Mouse (Mus musculus): ENCODE measurements around the gene Ppp2r5e. TPM values are rescaled to one million over a fixed set of nuclear protein-coding genes. Genes with fewer than 3 reads are reported as not detected.

Gene Ppp2r5e
- polyA plus RNA-seq, 1 experiment from 2014 or later: 6.3 TPM

- no peak for ATAC-seq
These were observed 49.8 kb downstream of the Ppp2r5e start for GRCm38 (mm10) chr12:75546241-75546640.

GRCm38 (mm10) chr12:75545431-75545925, 50.6 kb downstream of the Ppp2r5e start:
- Histone ChIP-seq H3K27ac (ENCODE audit: low read length) (no peak overlapping the region), H3K4me1 (ENCODE audit: control insufficient read depth, insufficient read depth, low read length) (0 out of 2 replicates have a peak, but pooled peaks cover 2% of the 10 kb centered on the region), H3K9me3 (ENCODE audit: control insufficient read depth, low read length) (no peaks in the 10 kb centered on the region), H3K27me3 (replicated peaks; ENCODE audit: control insufficient read depth, insufficient read depth, low read length) (no peaks in the 10 kb centered on the region), H3K4me3 (ENCODE audit: low read length) (no peak overlapping the region), H3K36me3 (ENCODE audit: control insufficient read depth, insufficient read depth, low read length) (no peaks in the 10 kb centered on the region), H3K9ac (ENCODE audit: low read depth, low read length) (no peak overlapping the region), H3K4me2 (ENCODE audit: low read depth, low read length) (no peak overlapping the region)
- ATAC-seq: no peak
- WGBS: 90% methylated on average over 4 of the region's 4 CpGs

More at GRCm38 (mm10) chr12:75546241-75546640, 49.8 kb downstream of the Ppp2r5e start:
- H3K27me3 ChIP-seq (replicated peaks; ENCODE audit: control insufficient read depth, insufficient read depth, low read length): no peaks in the 10 kb centered on the region
- H3K4me1 ChIP-seq (ENCODE audit: control insufficient read depth, insufficient read depth, low read length): 0 out of 2 replicates have a peak, but pooled peaks cover 2% of the 10 kb centered on the region
- no peak overlapping the region for H3K27ac ChIP-seq (ENCODE audit: low read length)
- no peak overlapping the region for H3K4me3 ChIP-seq (ENCODE audit: low read length)
- H3K9ac ChIP-seq (ENCODE audit: low read depth, low read length): no peak overlapping the region
- WGBS: 91% methylated on average over 5 of the region's 5 CpGs
- no peaks in the 10 kb centered on the region for H3K9me3 ChIP-seq (ENCODE audit: control insufficient read depth, low read length)
- no peaks in the 10 kb centered on the region for H3K36me3 ChIP-seq (ENCODE audit: control insufficient read depth, insufficient read depth, low read length)
- H3K4me2 ChIP-seq (ENCODE audit: low read depth, low read length): no peak overlapping the region

GRCm38 (mm10) chr12:75544666-75545065, 51.4 kb downstream of the Ppp2r5e start:
- 81% methylated on average over 2 of the region's 2 CpGs for WGBS

GRCm38 (mm10) chr12:75544259-75544658, 51.8 kb downstream of the Ppp2r5e start:
- H3K36me3 ChIP-seq (ENCODE audit: control insufficient read depth, insufficient read depth, low read length): no peaks in the 10 kb centered on the region
- no peak overlapping the region for H3K4me3 ChIP-seq (ENCODE audit: low read length)
- H3K9me3 ChIP-seq (ENCODE audit: control insufficient read depth, low read length): no peaks in the 10 kb centered on the region
- H3K4me1 ChIP-seq (ENCODE audit: control insufficient read depth, insufficient read depth, low read length): peaks cover 6% of the 10 kb centered on the region; the same call in 1 of the 2 replicates
- H3K27me3 ChIP-seq (replicated peaks; ENCODE audit: control insufficient read depth, insufficient read depth, low read length): no peaks in the 10 kb centered on the region
- no peak overlapping the region for H3K9ac ChIP-seq (ENCODE audit: low read depth, low read length)
- 65% methylated on average over 2 of the region's 2 CpGs for WGBS
- no peak for ATAC-seq
- no peak overlapping the region for H3K27ac ChIP-seq (ENCODE audit: low read length)
- H3K4me2 ChIP-seq (ENCODE audit: low read depth, low read length): no peak overlapping the region

More at GRCm38 (mm10) chr12:75544666-75545065, 51.4 kb downstream of the Ppp2r5e start:
- no peaks in the 10 kb centered on the region for H3K36me3 ChIP-seq (ENCODE audit: control insufficient read depth, insufficient read depth, low read length)
- H3K4me2 ChIP-seq (ENCODE audit: low read depth, low read length): no peak overlapping the region
- no peaks in the 10 kb centered on the region for H3K9me3 ChIP-seq (ENCODE audit: control insufficient read depth, low read length)
- ATAC-seq: no peak
- H3K4me3 ChIP-seq (ENCODE audit: low read length): no peak overlapping the region
- H3K27me3 ChIP-seq (replicated peaks; ENCODE audit: control insufficient read depth, insufficient read depth, low read length): no peaks in the 10 kb centered on the region
- peaks cover 6% of the 10 kb centered on the region; the same call in 1 of the 2 replicates for H3K4me1 ChIP-seq (ENCODE audit: control insufficient read depth, insufficient read depth, low read length)
- H3K27ac ChIP-seq (ENCODE audit: low read length): no peak overlapping the region
- H3K9ac ChIP-seq (ENCODE audit: low read depth, low read length): no peak overlapping the region

- Histone ChIP-seq H3K4me2 (ENCODE audit: low read depth, low read length) (no peak overlapping the region), H3K9me3 (ENCODE audit: control insufficient read depth, low read length) (no peaks in the 10 kb centered on the region), H3K4me1 (ENCODE audit: control insufficient read depth, insufficient read depth, low read length) (peaks cover 6% of the 10 kb centered on the region; the same call in 1 of the 2 replicates), H3K36me3 (ENCODE audit: control insufficient read depth, insufficient read depth, low read length) (no peaks in the 10 kb centered on the region), H3K27me3 (replicated peaks; ENCODE audit: control insufficient read depth, insufficient read depth, low read length) (no peaks in the 10 kb centered on the region), H3K9ac (ENCODE audit: low read depth, low read length) (no peak overlapping the region), H3K27ac (ENCODE audit: low read length) (no peak overlapping the region), H3K4me3 (ENCODE audit: low read length) (no peak overlapping the region)
- ATAC-seq: no peak
- WGBS: 70% methylated on average over 3 of the region's 3 CpGs
These were observed 52.7 kb downstream of the Ppp2r5e start for GRCm38 (mm10) chr12:75543346-75543745.

- Histone ChIP-seq H3K27me3 (replicated peaks; ENCODE audit: control insufficient read depth, insufficient read depth, low read length) (no peaks in the 10 kb centered on the region), H3K27ac (ENCODE audit: low read length) (0 out of 2 replicates have a peak overlapping the region, but pooled peaks have one; percentile 4), H3K9me3 (ENCODE audit: control insufficient read depth, low read length) (no peaks in the 10 kb centered on the region), H3K9ac (ENCODE audit: low read depth, low read length) (no peak overlapping the region), H3K4me2 (ENCODE audit: low read depth, low read length) (no peak overlapping the region), H3K4me3 (ENCODE audit: low read length) (no peak overlapping the region), H3K4me1 (ENCODE audit: control insufficient read depth, insufficient read depth, low read length) (peaks cover 22% of the 10 kb centered on the region), H3K36me3 (ENCODE audit: control insufficient read depth, insufficient read depth, low read length) (no peaks in the 10 kb centered on the region)
- 82% methylated on average over 5 of the region's 5 CpGs for WGBS
- no peak for ATAC-seq
These were observed 55.3 kb downstream of the Ppp2r5e start for GRCm38 (mm10) chr12:75540621-75541171.

GRCm38 (mm10) chr12:75539228-75539627, 56.8 kb downstream of the Ppp2r5e start:
- no peak overlapping the region for H3K27ac ChIP-seq (ENCODE audit: low read length)
- H3K4me3 ChIP-seq (ENCODE audit: low read length): no peak overlapping the region
- WGBS: 49% methylated on average over 3 of the region's 3 CpGs
- H3K27me3 ChIP-seq (replicated peaks; ENCODE audit: control insufficient read depth, insufficient read depth, low read length): no peaks in the 10 kb centered on the region
- no peaks in the 10 kb centered on the region for H3K9me3 ChIP-seq (ENCODE audit: control insufficient read depth, low read length)
- peak; percentile 28 for ATAC-seq
- no peaks in the 10 kb centered on the region for H3K36me3 ChIP-seq (ENCODE audit: control insufficient read depth, insufficient read depth, low read length)
- H3K4me1 ChIP-seq (ENCODE audit: control insufficient read depth, insufficient read depth, low read length): peaks cover 22% of the 10 kb centered on the region
- no peak overlapping the region for H3K4me2 ChIP-seq (ENCODE audit: low read depth, low read length)
- no peak overlapping the region for H3K9ac ChIP-seq (ENCODE audit: low read depth, low read length)

- WGBS: 73% methylated on average over 6 of the region's 6 CpGs
- H3K27ac ChIP-seq (ENCODE audit: low read length): no peak overlapping the region
- no peaks in the 10 kb centered on the region for H3K27me3 ChIP-seq (replicated peaks; ENCODE audit: control insufficient read depth, insufficient read depth, low read length)
- no peaks in the 10 kb centered on the region for H3K36me3 ChIP-seq (ENCODE audit: control insufficient read depth, insufficient read depth, low read length)
- no peak overlapping the region for H3K4me3 ChIP-seq (ENCODE audit: low read length)
- H3K9ac ChIP-seq (ENCODE audit: low read depth, low read length): no peak overlapping the region
- peaks cover 20% of the 10 kb centered on the region for H3K4me1 ChIP-seq (ENCODE audit: control insufficient read depth, insufficient read depth, low read length)
- no peak for ATAC-seq
- H3K4me2 ChIP-seq (ENCODE audit: low read depth, low read length): no peak overlapping the region
- H3K9me3 ChIP-seq (ENCODE audit: control insufficient read depth, low read length): no peaks in the 10 kb centered on the region
These were observed 58.2 kb downstream of the Ppp2r5e start for GRCm38 (mm10) chr12:75537673-75538423.

- ATAC-seq: 0 out of 2 replicates have a peak, but pooled peaks have one; percentile 29
These were observed 58.9 kb downstream of the Ppp2r5e start for GRCm38 (mm10) chr12:75537019-75537672.

More at GRCm38 (mm10) chr12:75537019-75537672, 58.9 kb downstream of the Ppp2r5e start:
- H3K9ac ChIP-seq (ENCODE audit: low read depth, low read length): no peak overlapping the region
- H3K4me1 ChIP-seq (ENCODE audit: control insufficient read depth, insufficient read depth, low read length): peaks cover 20% of the 10 kb centered on the region
- 40% methylated on average over 7 of the region's 7 CpGs for WGBS
- H3K27ac ChIP-seq (ENCODE audit: low read length): 0 out of 2 replicates have a peak overlapping the region, but pooled peaks have one; percentile 13
- no peak overlapping the region for H3K4me2 ChIP-seq (ENCODE audit: low read depth, low read length)
- H3K27me3 ChIP-seq (replicated peaks; ENCODE audit: control insufficient read depth, insufficient read depth, low read length): no peaks in the 10 kb centered on the region
- no peaks in the 10 kb centered on the region for H3K9me3 ChIP-seq (ENCODE audit: control insufficient read depth, low read length)
- no peak overlapping the region for H3K4me3 ChIP-seq (ENCODE audit: low read length)
- H3K36me3 ChIP-seq (ENCODE audit: control insufficient read depth, insufficient read depth, low read length): no peaks in the 10 kb centered on the region

All from intestine, embryonic 16.5 days (tissue).